Mouse (Mus musculus) erythroblast, embryonic 14.5 days (primary cell): ENCODE measurements around the gene Pde11a.

ENCODE experiments used
- GATA1 ChIP-seq: IDR thresholded peaks from 2 replicates; pipeline ENCODE4 v1.6.1; 2012; ENCODE audit warnings: low read length, inconsistent platforms, mixed read lengths
- TAL1 ChIP-seq: IDR thresholded peaks from 3 replicates; pipeline ENCODE4 v1.6.1; 2012; ENCODE audit warnings: low read length, inconsistent platforms, mixed read lengths

- TF ChIP-seq GATA1 (no peak), TAL1 (no peak)
These were observed 216.4 kb downstream of the Pde11a start for GRCm38 (mm10) chr2:76122167-76122566.
